ENCODE assay signal across 1 mouse cellular context in genomic region chr15:82017461-82017860, GRCm38 (mm10).
TF ChIP-seq lines count a peak whose summit lies in the region.

No protein-coding gene starts in this region.

TF ChIP-seq in myocyte, 11 proteins besides CTCF, POLR2A, EP300 and RAD21 (continued from another document):
- TF ChIP-seq REST (IDR thresholded peaks at IDR 0.05; ENCODE audit: insufficient read depth, insufficient read length) = no peak
- no peak for TF ChIP-seq CEBPB (IDR thresholded peaks at IDR 0.05; ENCODE audit: insufficient read depth, poor library complexity, severe bottlenecking)
